Mouse (Mus musculus) liver, postnatal 0 days (tissue): ENCODE measurements around the gene Gm13289. TPM values are rescaled to one million over a fixed set of nuclear protein-coding genes. Genes with fewer than 3 reads are reported as not detected.
"Not testable (repeated sequence)": the region's sequence is repeated elsewhere in the genome, so short reads cannot be mapped to it uniquely, and the experiment has no call there.

ENCODE experiments used
- ATAC-seq: fragments of 200-750 bp; cut with Nextera tagmentation; 2 replicates; pipeline ENCODE4 v1.8.0; 2017; ENCODE audit warnings: mild to moderate bottlenecking, moderate library complexity
- DNase-seq: peaks from one replicate; pipeline ENCODE4 v3.0.0-alpha.2; 2016
- H3K27ac ChIP-seq: fragments of 300-500 bp; sonication (generic); 2 replicates; pipeline ENCODE4 v1.5.1; 2014; ENCODE audit warnings: antibody characterized with exemption, moderate library complexity, mild to moderate bottlenecking, low read depth
- H3K27me3 ChIP-seq: fragments of 300-500 bp; sonication (generic); 2 replicates; pipeline ENCODE4 v1.6.1; 2014; ENCODE audit warnings: low read length, control low read depth, mixed read lengths; ENCODE audit not compliant: insufficient read depth
- H3K36me3 ChIP-seq: fragments of 300-500 bp; sonication (generic); replicated peaks from 2 replicates; pipeline ENCODE4 v1.6.1; 2014; ENCODE audit warnings: mild to moderate bottlenecking, control low read depth, low read length, moderate library complexity, mixed read lengths; ENCODE audit not compliant: insufficient read depth
- H3K4me1 ChIP-seq: fragments of 300-500 bp; sonication (generic); 2 replicates; pipeline ENCODE4 v1.6.1; 2014; ENCODE audit warnings: antibody characterized with exemption, mild to moderate bottlenecking, control low read depth; ENCODE audit not compliant: insufficient read depth
- H3K4me2 ChIP-seq: fragments of 300-500 bp; sonication (generic); 2 replicates; pipeline ENCODE4 v1.6.1; 2014; ENCODE audit warnings: low read depth, mild to moderate bottlenecking, low read length, moderate library complexity, mixed read lengths
- H3K4me3 ChIP-seq: fragments of 300-500 bp; sonication (generic); 2 replicates; pipeline ENCODE4 v1.5.1; 2014; ENCODE audit warnings: low read depth, low read length
- H3K9ac ChIP-seq: fragments of 300-500 bp; sonication (generic); replicated peaks from 2 replicates; pipeline ENCODE4 v1.6.1; 2014; ENCODE audit warnings: mild to moderate bottlenecking, moderate library complexity
- H3K9me3 ChIP-seq: fragments of 300-500 bp; sonication (generic); 2 replicates; pipeline ENCODE4 v1.6.1; 2016; ENCODE audit warnings: mild to moderate bottlenecking, control low read depth, low read length, mixed read lengths
- CTCF ChIP-seq: sonication (generic); IDR thresholded peaks from 2 replicates; pipeline ENCODE4 v1.5.1; 2016; ENCODE audit warnings: antibody characterized with exemption, low read depth
- EP300 ChIP-seq: IDR thresholded peaks from 2 replicates; pipeline ENCODE4 v1.6.1; 2016; ENCODE audit warnings: antibody characterized with exemption, low read depth, mild to moderate bottlenecking
- WGBS: fragments of 180-500 bp; shearing (Covaris S2); extraction: QIAGEN DNeasy Blood & Tissue Kit; methylation state at CpG from one replicate; pipeline ENCODE4 v1.1.7; 2014; ENCODE audit not compliant: insufficient replicate concordance; 5-methylcytosine and 5-hydroxymethylcytosine counted together
- polyA plus RNA-seq: library from polyadenylated mRNA; unstranded; fragments of >200 nt; fragmentation: Nextera tagmentation; extraction: Ambion mirVana; gene quantifications from 2 replicates; pipeline ENCODE4 v1.2.1, GENCODE M21; 2015

Gm13289 gene
- polyA plus RNA-seq, 1 experiment from 2014 or later = not detected

GRCm38 (mm10) chr4:88805761-88806160, 29.0 kb downstream of the Gm13289 start:
- not testable (repeated sequence) for H3K27ac ChIP-seq, H3K9ac ChIP-seq, H3K4me3 ChIP-seq, H3K4me1 ChIP-seq, ATAC-seq, H3K27me3 ChIP-seq, DNase-seq, H3K4me2 ChIP-seq, H3K9me3 ChIP-seq, H3K36me3 ChIP-seq
- peak; percentile 41 for TF ChIP-seq CTCF
- WGBS = no CpG with 5 or more reads among the region's 34 CpGs

DNA sequence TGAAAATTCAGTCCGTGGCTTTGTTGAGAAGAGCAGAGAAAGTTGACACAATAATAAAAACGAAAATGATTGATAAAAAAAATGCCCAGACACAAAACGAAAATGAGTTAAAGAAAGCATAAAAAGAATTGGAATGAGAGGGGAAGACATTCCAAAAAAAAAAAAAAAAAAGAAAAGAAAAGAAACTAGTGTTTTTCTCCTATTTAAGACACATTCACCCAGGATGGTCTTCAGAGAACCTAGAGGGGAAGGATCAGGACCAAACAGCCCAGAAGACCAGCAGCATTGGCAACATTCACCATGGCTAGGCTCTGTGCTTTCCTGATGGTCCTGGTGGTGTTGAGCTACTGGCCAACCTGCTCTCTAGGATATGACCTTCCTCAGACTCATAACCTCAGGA, 39.2 kb downstream of the Gm13289 start, which contains the start of gene Ifna7:
Ifna7 (plus strand) TSS at position 301 of the 400 bp plus-strand sequence.
- WGBS = 53% methylated on average over 3 of the region's 3 CpGs
- Histone ChIP-seq H3K9ac (no peak within 1 kb of the TSS), H3K27ac (no peak within 1 kb of the TSS), H3K4me1 (no peaks in the 10 kb centered on the region), H3K27me3 (no peaks in the 10 kb centered on the region), H3K36me3 (no peaks in the 10 kb centered on the region), H3K4me2 (no peak within 1 kb of the TSS), H3K4me3 (no peak within 1 kb of the TSS), H3K9me3 (no peaks in the 10 kb centered on the region)
- no peak for TF ChIP-seq CTCF
- TF ChIP-seq EP300 = no peak
- no peak for ATAC-seq
- no peak for DNase-seq

GRCm38 (mm10) chr4:88819659-88820058, 42.9 kb downstream of the Gm13289 start, which contains the start of gene Ifna11:
TSS of gene Ifna11 (plus strand) at chr4:88819959.
- Histone ChIP-seq H3K27me3 (no peaks in the 10 kb centered on the region), H3K9ac (no peak within 1 kb of the TSS), H3K4me2 (no peak within 1 kb of the TSS), H3K27ac (no peak within 1 kb of the TSS), H3K9me3 (no peaks in the 10 kb centered on the region), H3K4me1 (no peaks in the 10 kb centered on the region), H3K4me3 (no peak within 1 kb of the TSS), H3K36me3 (no peaks in the 10 kb centered on the region)
- ATAC-seq = no peak
- DNase-seq = no peak
- 60% methylated on average over 1 of the region's 1 CpGs for WGBS
- TF ChIP-seq CTCF = no peak
- no peak for TF ChIP-seq EP300

GRCm38 (mm10) chr4:88822995-88823394, 46.3 kb downstream of the Gm13289 start:
- H3K4me3 ChIP-seq = no peak overlapping the region
- ATAC-seq = no peak
- H3K27ac ChIP-seq = no peak overlapping the region
- H3K4me1 ChIP-seq = no peaks in the 10 kb centered on the region
- H3K4me2 ChIP-seq = no peak overlapping the region
- no peak for DNase-seq
- H3K27me3 ChIP-seq = no peaks in the 10 kb centered on the region
- H3K36me3 ChIP-seq = no peaks in the 10 kb centered on the region
- H3K9me3 ChIP-seq = no peaks in the 10 kb centered on the region
- TF ChIP-seq EP300 (no peak), CTCF (peak; percentile 53)
- H3K9ac ChIP-seq = no peak overlapping the region
- 23% methylated on average over 4 of the region's 4 CpGs for WGBS

Other genes with a start within 250 kb of the Gm13289 start
- gene Ifna15, start 218.7 kb upstream of the Gm13289 start, polyA plus RNA-seq = not detected in 2 replicates
- not detected in 2 replicates for gene Ifna14, start 205.1 kb upstream of the Gm13289 start, polyA plus RNA-seq
- gene Ifna9, start 184.5 kb upstream of the Gm13289 start, polyA plus RNA-seq = not detected in 2 replicates
- not detected in 2 replicates for gene Ifna12, start 173.5 kb upstream of the Gm13289 start, polyA plus RNA-seq
- gene C87499, start 142.5 kb upstream of the Gm13289 start, polyA plus RNA-seq = not detected in 2 replicates
- gene Ifna13, start 132.5 kb upstream of the Gm13289 start, polyA plus RNA-seq = not detected in 2 replicates
- not detected in 2 replicates for gene Ifna16, start 100.0 kb upstream of the Gm13289 start, polyA plus RNA-seq
- gene Ifna2, start 93.0 kb upstream of the Gm13289 start, polyA plus RNA-seq = not detected in 2 replicates
- not detected in 2 replicates for gene Ifnab, start 85.6 kb upstream of the Gm13289 start, polyA plus RNA-seq
- 0.15 and 0.22 TPM in 2 replicates for gene Gm26566, start 55.1 kb upstream of the Gm13289 start, polyA plus RNA-seq
- gene Klhl9, start 54.5 kb upstream of the Gm13289 start, polyA plus RNA-seq = 18.6 and 20.1 TPM in 2 replicates
- not detected in 2 replicates for gene Gm13271, start 22.1 kb upstream of the Gm13289 start, polyA plus RNA-seq
- gene Gm13283, start 16.8 kb upstream of the Gm13289 start, polyA plus RNA-seq = 0.13 TPM in 1 of 2 replicates, not detected in the other
- gene Gm13290, start 3.1 kb upstream of the Gm13289 start, polyA plus RNA-seq = not detected in 2 replicates
- gene Gm13272, start 2.9 kb downstream of the Gm13289 start, polyA plus RNA-seq = not detected in 2 replicates
- gene Ifnz, start 5.2 kb downstream of the Gm13289 start, polyA plus RNA-seq = not detected in 2 replicates
- not detected in 2 replicates for gene Gm13276, start 8.8 kb downstream of the Gm13289 start, polyA plus RNA-seq
- not detected in 2 replicates for gene Gm13277, start 11.7 kb downstream of the Gm13289 start, polyA plus RNA-seq
- not detected in 2 replicates for gene Gm13278, start 14.6 kb downstream of the Gm13289 start, polyA plus RNA-seq
- not detected in 2 replicates for gene Gm13275, start 17.6 kb downstream of the Gm13289 start, polyA plus RNA-seq
- gene Gm13279, start 20.5 kb downstream of the Gm13289 start, polyA plus RNA-seq = not detected in 2 replicates
- 0.17 and 0.25 TPM in 2 replicates for gene Gm13285, start 22.7 kb downstream of the Gm13289 start, polyA plus RNA-seq
- not detected in 2 replicates for gene Gm13287, start 26.3 kb downstream of the Gm13289 start, polyA plus RNA-seq
- not detected in 2 replicates for gene Gm13288, start 28.6 kb downstream of the Gm13289 start, polyA plus RNA-seq
- gene Ifna7, start 39.3 kb downstream of the Gm13289 start, polyA plus RNA-seq = not detected in 2 replicates
- not detected in 2 replicates for gene Ifna11, start 43.0 kb downstream of the Gm13289 start, polyA plus RNA-seq
- not detected in 2 replicates for gene Ifna6, start 50.5 kb downstream of the Gm13289 start, polyA plus RNA-seq
- not detected in 2 replicates for gene Ifna5, start 58.6 kb downstream of the Gm13289 start, polyA plus RNA-seq
- gene Ifna4, start 64.9 kb downstream of the Gm13289 start, polyA plus RNA-seq = not detected in 2 replicates
- not detected in 2 replicates for gene Ifna1, start 73.2 kb downstream of the Gm13289 start, polyA plus RNA-seq
- not detected in 2 replicates for gene Ifne, start 103.3 kb downstream of the Gm13289 start, polyA plus RNA-seq